In genomic region chr9:106885901-106886731, GRCm38 (mm10) we compare ENCODE assay signal across 8 mouse cellular contexts. TPM values are rescaled to one million over a fixed set of nuclear protein-coding genes. Genes with fewer than 3 reads are reported as not detected.
DNase-seq lines count a peak whose midpoint lies in the region; ATAC-seq and TF ChIP-seq lines count a peak whose summit lies in the region.

No protein-coding gene starts in this region.

- no peaks in the 10 kb centered on the region for H3K9me3 ChIP-seq in CH12.LX (replicated peaks; ENCODE audit: low read length)
- H3K9me3 ChIP-seq in embryonic facial prominence, embryonic 12.5 days: no peaks in the 10 kb centered on the region
- H3K9me3 ChIP-seq in heart, embryonic 15.5 days (replicated peaks): no peaks in the 10 kb centered on the region

- TF ChIP-seq CTCF in CH12.LX (conservative IDR thresholded peaks at IDR 0.05 in 1 of 2, IDR thresholded peaks at IDR 0.05 in 1 of 2; ENCODE audit: low read depth in 2 of 2, low read length in 2 of 2): no peak

- in situ Hi-C loops in CH12.LX (cut with MboI; ENCODE audit: low pct_ligation_motif_present, low pct_unique_long_range_greater_than_20kb, low sequenced_read_pairs): no loop called here

- ATAC-seq in embryonic facial prominence, embryonic 12.5 days (ENCODE audit: insufficient number of reproducible peaks, insufficient read depth, low FRiP score, low TSS enrichment): no peak
- ATAC-seq in heart, embryonic 15.5 days (replicated peaks; ENCODE audit: insufficient number of reproducible peaks, insufficient read depth, low FRiP score, low read depth): peak; percentile 24; the same call in 1 of the 2 replicates
- no peak; the same call in 1 of the 2 replicates for ATAC-seq in megakaryocyte-erythroid progenitor cell, adult 5-6 weeks (replicated peaks; ENCODE audit: low FRiP score, low TSS enrichment, poor library complexity, severe bottlenecking)

- no peak for TF ChIP-seq EP300 in CH12.LX (IDR thresholded peaks at IDR 0.05; ENCODE audit: low read length)

- peaks cover 47 to 72% of the 10 kb centered on the region in 2 experiments for H3K36me3 ChIP-seq in CH12.LX (replicated peaks in 1 of 2; ENCODE audit: control insufficient read depth in 1 of 2, insufficient read depth in 1 of 2, low read length in 1 of 2)
- H3K36me3 ChIP-seq in embryonic facial prominence, embryonic 12.5 days: peaks cover 70% of the 10 kb centered on the region
- peaks cover 47% of the 10 kb centered on the region for H3K36me3 ChIP-seq in heart, embryonic 15.5 days

- H3K27ac ChIP-seq in CH12.LX (ENCODE audit: insufficient read depth, low read depth): peak overlapping the region; percentile 47; the same call in 1 of the 2 replicates
- H3K27ac ChIP-seq in embryonic facial prominence, embryonic 12.5 days: peak overlapping the region; percentile 92
- peak overlapping the region; percentile 86 for H3K27ac ChIP-seq in heart, embryonic 15.5 days

- H3K79me2 ChIP-seq in CH12.LX (replicated peaks; ENCODE audit: control insufficient read depth, extremely low read depth, insufficient read depth, poor library complexity, severe bottlenecking): peaks cover 54% of the 10 kb centered on the region

- H3K27me3 ChIP-seq in CH12.LX (replicated peaks): no peaks in the 10 kb centered on the region
- H3K27me3 ChIP-seq in embryonic facial prominence, embryonic 12.5 days: no peaks in the 10 kb centered on the region
- no peaks in the 10 kb centered on the region for H3K27me3 ChIP-seq in heart, embryonic 15.5 days

- no peak for TF ChIP-seq POLR2A in CH12.LX (IDR thresholded peaks at IDR 0.05; ENCODE audit: low read depth, low read length)

- under 1% methylated on average over 89 of the region's 107 CpGs for WGBS in embryonic facial prominence, embryonic 12.5 days
- WGBS in heart, embryonic 15.5 days: under 1% methylated on average over 72 of the region's 107 CpGs

- H3K4me2 ChIP-seq in CH12.LX (ENCODE audit: insufficient read depth, low read depth, poor library complexity, severe bottlenecking): peak overlapping the region; percentile 18
- peak overlapping the region; percentile 95 for H3K4me2 ChIP-seq in embryonic facial prominence, embryonic 12.5 days (replicated peaks)
- peak overlapping the region; percentile 98 for H3K4me2 ChIP-seq in heart, embryonic 15.5 days

- peaks cover 23 to 81% of the 10 kb centered on the region in 2 experiments for H3K4me1 ChIP-seq in CH12.LX (ENCODE audit: control insufficient read depth in 1 of 2, insufficient read depth in 2 of 2)
- H3K4me1 ChIP-seq in embryonic facial prominence, embryonic 12.5 days: peaks cover 60% of the 10 kb centered on the region
- H3K4me1 ChIP-seq in heart, embryonic 15.5 days (replicated peaks): peaks cover 60% of the 10 kb centered on the region

- H3K4me3 ChIP-seq in CH12.LX (replicated peaks in 1 of 3; ENCODE audit: low read depth in 2 of 3, low read length in 2 of 3, poor library complexity in 1 of 3): peak overlapping the region; percentile 59 to 84 (median 84)
- H3K4me3 ChIP-seq in embryonic facial prominence, embryonic 12.5 days: peak overlapping the region; percentile 99
- peak overlapping the region; percentile 92 for H3K4me3 ChIP-seq in heart, embryonic 15.5 days

- dilution Hi-C loops in CH12.LX (cut with MboI; ENCODE audit: extremely low pct_ligation_motif_present, extremely low pct_unique_long_range_greater_than_20kb, low sequenced_read_pairs): no loop called here

- no peak for TF ChIP-seq RAD21 in CH12.LX (IDR thresholded peaks at IDR 0.05; ENCODE audit: low read depth, low read length)

- H3K9ac ChIP-seq in CH12.LX (ENCODE audit: insufficient read depth, low read depth): peak overlapping the region; percentile 95
- H3K9ac ChIP-seq in embryonic facial prominence, embryonic 12.5 days: peak overlapping the region; percentile 98
- H3K9ac ChIP-seq in heart, embryonic 15.5 days: peak overlapping the region; percentile 96

- peak; percentile 31 for DNase-seq in CH12.LX (ENCODE audit: extremely low read depth)
- DNase-seq in adrenal gland, postnatal 10 days: peak; percentile 59
- DNase-seq in kidney, postnatal 36 days: peak; percentile 54 to 74
- peak; percentile 56 for DNase-seq in lung, postnatal 36 days
- peak; percentile 55 for DNase-seq in right cerebral cortex, postnatal 4 days

TF ChIP-seq in CH12.LX, 34 proteins besides CTCF, POLR2A, EP300 and RAD21:
- no peak for TF ChIP-seq IRF4 (IDR thresholded peaks at IDR 0.05; ENCODE audit: low read depth, low read length)

RNA-seq across cellular contexts. Expression of gene Rbm15b, which starts 1.1 kb away (rescaled TPM):
- total RNA-seq in CH12.LX (2012; rRNA removed) (17.4 and 26.4 TPM in 2 replicates), CH12.LX (2014; rRNA removed) (10.9 and 11.4 TPM in 2 replicates)
- polyA plus RNA-seq in CH12.LX (2012; ENCODE audit: insufficient read length, low read depth): 15.6 and 19.5 TPM in 2 replicates
- total RNA-seq in adrenal gland, postnatal 10 days (2021): 10 to 100 TPM; 25.6 to 26.2 TPM
- polyA plus RNA-seq in embryonic facial prominence, embryonic 12.5 days (2016; fragmentation: Nextera tagmentation; extraction: Ambion mirVana): 27.2 and 27.9 TPM in 2 replicates
- 3.7 and 7.6 TPM in 2 replicates for polyA plus RNA-seq in heart, embryonic 15.5 days (2015; fragmentation: Nextera tagmentation; extraction: Ambion mirVana)
- 15.4 and 18.2 TPM in 2 replicates for total RNA-seq in megakaryocyte-erythroid progenitor cell, adult 5-6 weeks (2014; fragmentation: Nextera tagmentation)
- total RNA-seq in megakaryocyte-erythroid progenitor cell, adult 5-6 weeks (2017): 23.9 and 24.9 TPM in 2 replicates

RNA-seq across cellular contexts. Expression of gene Manf, which starts 5.7 kb away (rescaled TPM):
- total RNA-seq in CH12.LX (2012; rRNA removed) (181 and 385 TPM in 2 replicates), CH12.LX (2014; rRNA removed) (292 and 325 TPM in 2 replicates)
- 330 and 358 TPM in 2 replicates for polyA plus RNA-seq in CH12.LX (2012; ENCODE audit: insufficient read length, low read depth)
- 100 to 1,000 TPM; 178 to 231 TPM for total RNA-seq in adrenal gland, postnatal 10 days (2021)
- 239 and 261 TPM in 2 replicates for polyA plus RNA-seq in embryonic facial prominence, embryonic 12.5 days (2016; fragmentation: Nextera tagmentation; extraction: Ambion mirVana)
- polyA plus RNA-seq in heart, embryonic 15.5 days (2015; fragmentation: Nextera tagmentation; extraction: Ambion mirVana): 188 and 199 TPM in 2 replicates
- 147 and 157 TPM in 2 replicates for total RNA-seq in megakaryocyte-erythroid progenitor cell, adult 5-6 weeks (2014; fragmentation: Nextera tagmentation)
- 144 and 187 TPM in 2 replicates for total RNA-seq in megakaryocyte-erythroid progenitor cell, adult 5-6 weeks (2017)

Comparison
In these comparisons a context has a peak if more than half of its experiments do, and no peak if none do; other contexts are left out.
1. H3K4me2 ChIP-seq: peak in every context shown above with its lines; median percentile 98 in heart, embryonic 15.5 days; 95 in embryonic facial prominence, embryonic 12.5 days; 18 in CH12.LX.